Mouse (Mus musculus): ENCODE results near the gene Dpp6.

The Dpp6 gene

DNA sequence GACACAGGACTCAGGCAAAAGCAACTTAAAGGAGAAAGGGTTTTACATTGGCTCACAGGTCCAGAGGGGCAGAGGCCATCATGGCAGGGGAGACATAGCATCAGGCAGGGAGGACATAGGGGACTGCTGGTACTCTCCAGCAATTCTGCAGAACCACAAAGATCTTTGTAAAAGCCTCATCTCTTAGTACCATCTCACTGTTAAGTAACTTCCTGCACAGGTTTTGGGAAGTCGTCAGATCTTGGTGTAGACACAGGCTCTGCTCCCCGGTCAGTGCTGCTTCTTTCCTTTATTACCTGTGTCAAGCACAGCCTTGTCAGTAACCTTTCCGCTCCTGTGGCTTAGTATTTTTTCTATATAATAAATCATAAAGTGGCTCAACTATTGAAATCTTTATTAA, 377.2 kb downstream of the Dpp6 start:
- DNase-seq (ENCODE audit: low spot score in 2 of 2) = no peak

DNA sequence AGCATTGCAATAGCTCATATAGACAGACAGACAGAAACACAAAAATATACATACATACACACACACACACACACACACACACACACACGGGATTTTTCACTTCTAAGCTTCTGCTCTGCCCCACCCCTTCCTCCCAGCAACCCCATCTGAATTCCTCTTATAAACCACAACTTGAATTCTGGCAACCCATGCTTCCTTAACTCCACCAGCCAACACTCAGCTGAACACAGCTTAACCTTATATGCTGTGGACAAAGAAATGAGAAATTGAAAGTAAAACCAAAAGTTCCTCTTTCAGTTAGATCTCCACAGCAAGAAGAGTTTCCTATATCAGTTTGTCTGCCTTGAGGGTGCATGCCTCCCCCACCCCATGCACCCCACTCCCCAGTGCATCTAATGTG, 378.0 kb downstream of the Dpp6 start:
- DNase-seq (ENCODE audit: low spot score in 2 of 2) = no peak

- peak; percentile 29 to 61 for DNase-seq (ENCODE audit: low spot score in 2 of 2)
These were observed 383.8 kb downstream of the Dpp6 start for GRCm38 (mm10) chr5:27200581-27201341.

DNA sequence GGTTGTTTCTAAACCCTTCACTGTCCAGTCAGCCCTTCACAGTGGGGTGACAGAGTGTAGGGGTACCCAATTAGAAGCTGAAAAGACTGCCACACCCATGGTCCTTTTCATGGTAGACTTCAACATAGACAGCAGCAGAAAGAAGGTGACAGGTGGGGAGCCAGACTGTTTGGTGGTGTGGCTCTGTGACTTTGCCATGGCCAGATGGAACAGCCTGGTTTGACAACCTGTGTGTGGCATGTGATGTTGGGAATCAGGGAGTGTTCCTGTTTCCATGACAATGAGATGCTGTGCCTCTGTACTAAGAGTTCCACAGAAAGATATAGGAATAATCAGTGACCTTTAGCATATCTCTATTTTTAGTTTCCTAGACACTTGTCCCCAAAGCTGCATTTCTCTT, 386.1 kb downstream of the Dpp6 start:
- DNase-seq (ENCODE audit: low spot score in 2 of 2) = no peak

GRCm38 (mm10) chr5:27204721-27205120, 387.7 kb downstream of the Dpp6 start:
- DNase-seq (ENCODE audit: low spot score in 2 of 2) = peak; percentile 7 to 12

DNA sequence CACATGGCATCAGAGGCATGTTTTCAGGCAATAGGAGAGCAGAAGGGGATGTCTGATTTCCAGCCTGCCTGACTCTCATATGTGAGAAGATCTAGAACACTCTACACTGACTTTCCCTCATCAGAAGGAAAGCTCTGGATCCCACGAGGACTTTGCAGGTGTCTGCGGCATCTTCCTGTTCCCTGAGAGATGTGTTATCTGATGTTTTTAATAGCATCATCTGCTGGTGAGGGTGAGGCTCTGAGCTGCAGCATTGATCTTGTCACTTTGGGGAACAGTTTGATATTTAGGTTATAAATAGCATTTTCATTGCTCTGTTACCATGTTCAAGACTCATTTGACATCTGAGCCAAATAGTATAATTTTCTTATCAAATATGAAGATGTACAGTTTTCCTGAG, 388.8 kb downstream of the Dpp6 start:
- DNase-seq (ENCODE audit: low spot score in 2 of 2) = no peak

DNA sequence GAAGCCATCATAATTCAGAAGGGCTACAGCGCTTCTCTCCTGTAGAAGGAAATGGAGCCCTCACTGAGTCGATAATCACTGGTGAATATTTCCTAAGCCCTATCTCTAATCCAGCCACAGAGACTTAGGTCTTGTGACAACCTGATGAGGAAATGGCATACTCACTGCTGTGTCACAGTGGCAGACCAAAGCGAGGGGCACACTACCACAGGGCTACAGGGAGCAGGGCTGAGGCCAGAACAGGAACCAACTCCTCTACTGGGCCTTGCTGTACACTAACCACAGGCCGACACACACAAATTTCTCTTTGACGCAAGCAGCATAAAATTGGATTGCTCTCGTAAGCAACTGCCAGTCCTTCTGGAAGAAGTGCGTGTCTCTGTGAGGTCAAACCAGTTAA, 389.2 kb downstream of the Dpp6 start:
- no peak for DNase-seq (ENCODE audit: low spot score in 2 of 2)

- DNase-seq (ENCODE audit: low spot score in 2 of 2) = no peak
These were observed 403.1 kb downstream of the Dpp6 start for GRCm38 (mm10) chr5:27220116-27220515.

DNA sequence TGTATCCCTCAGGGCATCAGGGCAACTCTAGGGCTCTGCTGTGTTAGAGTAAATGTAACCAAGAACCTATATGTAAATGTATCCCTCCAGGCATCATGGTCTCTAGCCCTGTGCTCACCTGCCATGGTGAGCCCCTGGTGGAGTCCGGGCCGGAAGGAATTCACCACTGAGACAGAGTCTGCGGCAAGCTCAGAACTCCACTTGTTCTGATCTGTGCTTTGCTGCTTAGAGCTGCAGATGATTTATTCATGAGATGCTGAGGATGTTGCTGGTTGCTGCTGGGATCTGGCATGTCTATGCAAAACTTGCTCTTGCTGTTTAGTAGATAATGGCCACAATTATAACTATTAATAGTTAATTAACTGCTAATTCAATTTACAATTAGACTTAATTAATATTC, 425.1 kb downstream of the Dpp6 start:
- no peak for DNase-seq (ENCODE audit: low spot score in 2 of 2)

GRCm38 (mm10) chr5:27243226-27243625, 426.2 kb downstream of the Dpp6 start:
- DNase-seq (ENCODE audit: low spot score in 2 of 2) = no peak

GRCm38 (mm10) chr5:27247793-27248192, 430.8 kb downstream of the Dpp6 start:
- DNase-seq (ENCODE audit: low spot score in 2 of 2) = no peak

- no peak for DNase-seq (ENCODE audit: low spot score in 2 of 2)
These were observed 431.7 kb downstream of the Dpp6 start for GRCm38 (mm10) chr5:27248685-27249084.

- DNase-seq (ENCODE audit: low spot score in 2 of 2) = no peak
These were observed 432.9 kb downstream of the Dpp6 start for GRCm38 (mm10) chr5:27249951-27250350.

- no peak for DNase-seq (ENCODE audit: low spot score in 2 of 2)
These were observed 433.9 kb downstream of the Dpp6 start for GRCm38 (mm10) chr5:27250906-27251305.

DNA sequence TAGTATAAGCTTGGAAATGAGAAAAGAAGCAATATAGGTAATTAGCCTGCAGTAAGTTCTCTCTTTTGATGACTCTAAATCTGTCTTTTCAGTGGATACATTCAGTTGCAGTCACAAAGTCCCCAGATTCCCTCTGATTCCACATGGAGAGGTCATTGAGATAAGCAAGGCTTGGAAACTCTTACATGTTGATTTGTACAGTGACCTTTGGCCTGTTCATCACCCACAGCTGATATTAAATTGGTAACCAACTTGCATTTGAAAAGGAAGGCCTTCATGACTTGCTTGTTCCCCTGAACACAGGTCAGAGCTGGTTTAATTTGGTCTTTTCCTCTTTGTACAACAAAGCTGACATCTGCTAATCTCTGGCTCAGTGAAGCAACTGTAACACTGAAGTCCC, 434.4 kb downstream of the Dpp6 start:
- DNase-seq (ENCODE audit: low spot score in 2 of 2) = no peak

- no peak for DNase-seq (ENCODE audit: low spot score in 2 of 2)
These were observed 438.2 kb downstream of the Dpp6 start for GRCm38 (mm10) chr5:27255247-27255646.

DNA sequence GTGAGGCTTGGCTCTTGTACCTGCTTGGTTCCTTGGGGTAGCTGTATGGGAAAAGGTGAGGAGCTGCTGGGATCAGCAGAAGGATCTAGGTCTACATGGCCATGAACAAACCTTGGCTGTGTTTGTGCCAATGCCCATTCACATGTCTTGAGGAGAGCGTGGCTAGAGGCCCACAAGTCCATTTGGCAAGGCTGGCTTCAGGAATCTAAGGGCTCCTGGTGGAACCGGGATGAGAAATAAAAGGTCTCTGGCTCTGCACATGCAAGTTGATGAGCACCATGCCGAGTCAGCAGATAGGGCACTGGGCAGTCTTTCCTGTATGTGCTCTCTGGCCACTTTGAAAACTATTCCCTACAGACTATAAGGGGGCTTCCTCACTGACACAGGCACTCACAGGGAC, 441.6 kb downstream of the Dpp6 start:
- no peak for DNase-seq (ENCODE audit: low spot score in 2 of 2)

GRCm38 (mm10) chr5:27261746-27262727, 445.0 kb downstream of the Dpp6 start:
- DNase-seq (ENCODE audit: low spot score in 2 of 2) = peak; percentile 76 to 77

- no peak for DNase-seq (ENCODE audit: low spot score in 2 of 2)
These were observed 445.7 kb downstream of the Dpp6 start for GRCm38 (mm10) chr5:27262751-27263150.

GRCm38 (mm10) chr5:27265281-27265680, 448.3 kb downstream of the Dpp6 start:
- no peak for DNase-seq (ENCODE audit: low spot score in 2 of 2)

DNA sequence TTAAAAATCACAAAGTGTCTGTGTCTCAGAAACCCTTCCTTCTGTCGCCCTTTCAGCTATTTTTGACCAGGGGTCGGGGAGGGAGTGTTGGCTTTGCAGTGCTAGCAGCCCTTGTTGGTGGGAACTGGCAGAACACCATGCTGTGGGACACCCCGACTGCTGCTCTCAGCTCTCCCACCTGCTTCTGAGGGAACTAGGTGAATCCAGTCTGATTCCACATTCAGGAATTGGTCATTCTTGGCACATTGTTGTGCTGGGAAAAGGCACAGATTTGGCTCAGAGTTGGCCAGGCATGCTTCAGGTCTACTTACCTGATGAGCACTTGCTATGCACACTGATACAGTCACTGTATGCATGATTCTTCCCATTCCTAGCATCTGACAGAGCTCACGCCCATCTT, 454.3 kb downstream of the Dpp6 start:
- DNase-seq (ENCODE audit: low spot score in 2 of 2) = no peak

GRCm38 (mm10) chr5:27274781-27275395, 457.9 kb downstream of the Dpp6 start:
- no peak for DNase-seq (ENCODE audit: low spot score in 2 of 2)

Measured in right cerebral cortex, postnatal 36 days (tissue).